Mouse (Mus musculus) granulocyte monocyte progenitor cell, adult 5-6 weeks (primary cell): ENCODE data around the gene Eif6. TPM values are rescaled to one million over a fixed set of nuclear protein-coding genes. Genes with fewer than 3 reads are reported as not detected.
"Not testable (repeated sequence)": the region's sequence is repeated elsewhere in the genome, so short reads cannot be mapped to it uniquely, and the experiment has no call there.

Source experiments
- ATAC-seq: replicated peaks from 2 replicates; pipeline ENCODE4 v1.8.0; 2016; ENCODE audit warnings: mild to moderate bottlenecking, moderate TSS enrichment, inconsistent platforms; ENCODE audit not compliant: poor library complexity, severe bottlenecking
- total RNA-seq, 2 experiments: library from RNA; stranded (forward) in 1 of 2; stranded (reverse) in 1 of 2; fragments of 200-712, 200-1000 nt in 1 of 2; fragments of >200 nt in 1 of 2; fragmentation: Nextera tagmentation in 1 of 2; gene quantifications; 2 replicates each; pipeline ENCODE4 v1.2.3; 2014 to 2017

Eif6 gene
- 181 and 258 TPM in 2 replicates for total RNA-seq (2014; fragmentation: Nextera tagmentation)
- 64.0 and 142 TPM in 2 replicates for total RNA-seq (2017)

GRCm38 (mm10) chr2:155826630-155827424 is at the start of gene Eif6:
Gene Eif6, minus strand, starts transcription at chr2:155826925.
- peak; percentile 93 for ATAC-seq

- no peak for ATAC-seq
These were observed 46.9 kb upstream of the Eif6 start for GRCm38 (mm10) chr2:155873636-155874035.

GRCm38 (mm10) chr2:155872930-155873507 is 46.3 kb upstream of the Eif6 start:
- no peak for ATAC-seq

GRCm38 (mm10) chr2:155872486-155872885 is 45.8 kb upstream of the Eif6 start:
- ATAC-seq, result no peak

- ATAC-seq, result no peak
These were observed 43.0 kb upstream of the Eif6 start for GRCm38 (mm10) chr2:155869772-155870171.

- no peak for ATAC-seq
These were observed 41.6 kb upstream of the Eif6 start for GRCm38 (mm10) chr2:155868320-155868719.

- no peak for ATAC-seq
These were observed 36.7 kb upstream of the Eif6 start for GRCm38 (mm10) chr2:155863301-155863867.

- ATAC-seq, result no peak
These were observed 36.0 kb upstream of the Eif6 start for GRCm38 (mm10) chr2:155862573-155863300.

- no peak for ATAC-seq
These were observed 34.9 kb upstream of the Eif6 start for GRCm38 (mm10) chr2:155861581-155861980.

GRCm38 (mm10) chr2:155860102-155860501 is 33.4 kb upstream of the Eif6 start:
- ATAC-seq, result no peak

GRCm38 (mm10) chr2:155852536-155852935 is 25.8 kb upstream of the Eif6 start:
- ATAC-seq, result no peak

GRCm38 (mm10) chr2:155850120-155850519 is 23.4 kb upstream of the Eif6 start:
- no peak for ATAC-seq

- no peak for ATAC-seq
These were observed 22.7 kb upstream of the Eif6 start for GRCm38 (mm10) chr2:155849464-155849863.

- peak; percentile 65; the same call in 1 of the 2 replicates for ATAC-seq
These were observed 21.6 kb upstream of the Eif6 start for GRCm38 (mm10) chr2:155848291-155848690.

- ATAC-seq, result no peak
These were observed 20.2 kb upstream of the Eif6 start for GRCm38 (mm10) chr2:155846930-155847329.

- ATAC-seq, result no peak
These were observed 12.2 kb upstream of the Eif6 start for GRCm38 (mm10) chr2:155838961-155839360.

GRCm38 (mm10) chr2:155837961-155838360 is 11.2 kb upstream of the Eif6 start:
- no peak for ATAC-seq

GRCm38 (mm10) chr2:155834732-155835131 is 8.0 kb upstream of the Eif6 start, which contains the start of gene Fam83c:
Gene Fam83c, minus strand, starts transcription at chr2:155834854.
- ATAC-seq, result no peak

GRCm38 (mm10) chr2:155832087-155832486 is 5.4 kb upstream of the Eif6 start:
- not testable (repeated sequence) for ATAC-seq

- ATAC-seq, result peak; percentile 20; the same call in 1 of the 2 replicates
These were observed 4.6 kb upstream of the Eif6 start for GRCm38 (mm10) chr2:155831302-155831701.

- ATAC-seq, result no peak
These were observed 4.1 kb upstream of the Eif6 start for GRCm38 (mm10) chr2:155830841-155831240.
